Mouse (Mus musculus): ENCODE data around the gene Thpo.

DNA sequence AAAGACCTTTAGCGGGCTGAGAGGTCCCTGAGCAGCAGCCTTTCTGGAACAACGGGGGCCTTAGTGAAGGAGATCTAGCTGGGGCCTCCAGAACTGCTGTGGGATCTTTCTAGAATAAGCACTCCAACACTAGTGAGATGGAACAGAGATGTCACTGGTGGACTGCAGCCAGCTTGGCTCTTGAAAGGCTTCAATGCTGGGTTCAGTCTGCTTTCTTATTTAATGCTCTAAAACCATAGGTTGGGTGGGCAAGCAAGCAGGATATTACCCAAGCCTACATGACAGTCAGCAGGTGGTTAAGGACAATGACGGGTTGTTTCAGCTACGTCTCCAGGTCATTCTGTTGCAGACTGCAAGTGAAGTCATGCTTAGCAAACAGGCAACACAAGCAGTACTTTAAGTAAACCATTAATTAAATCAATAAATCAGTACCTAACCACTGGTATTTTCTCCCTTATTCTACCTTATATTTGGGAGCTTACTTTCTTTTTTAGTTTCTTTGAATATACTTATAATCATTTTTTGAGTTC, 46.9 kb upstream of the Thpo start:
- TF ChIP-seq CTCF (IDR thresholded peaks at IDR 0.05; ENCODE audit: low read depth, low read length) = no peak
- no peak for TF ChIP-seq GATA1 (IDR thresholded peaks at IDR 0.05; ENCODE audit: borderline replicate concordance, low read length)
- TF ChIP-seq TAL1 (conservative IDR thresholded peaks at IDR 0.05; ENCODE audit: low read depth, low read length) = no peak
- TF ChIP-seq GATA2 (IDR thresholded peaks at IDR 0.05; ENCODE audit: borderline replicate concordance, low read depth, low read length) = no peak
